Mouse (Mus musculus): ENCODE data around the gene Dda1.

DNA sequence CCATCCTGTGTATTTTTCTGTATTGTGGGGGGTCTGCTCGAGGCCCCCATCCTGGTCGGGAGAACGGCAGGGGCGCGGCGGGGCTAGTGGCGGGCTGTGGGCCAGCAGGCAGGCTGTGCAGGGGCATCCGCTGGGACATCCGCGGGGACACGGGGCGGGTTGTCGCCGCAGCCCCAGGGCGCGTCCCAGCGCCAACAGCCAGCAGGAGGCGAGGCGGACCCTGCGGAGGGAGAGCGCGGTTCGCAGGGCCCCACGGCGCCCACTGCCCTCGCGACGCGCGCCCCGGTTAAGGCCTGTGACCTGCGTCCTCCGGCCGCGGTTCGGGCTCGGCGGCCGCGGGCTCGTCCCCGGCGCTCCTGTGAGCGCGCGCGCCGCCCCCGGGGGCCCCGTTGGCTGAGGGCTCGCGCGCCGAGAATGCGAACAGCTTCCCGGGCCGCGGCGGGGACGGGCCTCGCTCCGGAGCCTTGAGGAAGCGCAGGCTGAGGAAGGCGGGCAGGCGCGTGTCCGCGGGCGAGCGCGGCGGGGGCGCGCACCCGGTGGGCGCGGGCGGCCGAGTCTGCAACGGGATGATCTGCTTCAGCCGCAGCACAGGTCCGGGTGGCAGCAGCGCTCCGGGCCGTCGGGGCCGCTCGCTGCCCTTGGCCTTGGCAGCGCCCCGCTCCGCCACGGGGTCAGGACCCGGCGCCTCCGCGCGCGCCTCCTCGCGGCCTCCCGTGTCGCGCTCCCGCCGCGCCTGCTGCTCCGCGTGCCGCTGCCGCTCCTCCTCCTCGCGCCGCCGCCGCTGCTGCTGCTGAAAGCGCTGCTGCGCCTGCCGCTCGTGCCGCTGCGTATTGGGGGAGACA, 7.3 kb downstream of the Dda1 start:
- no peak for TF ChIP-seq EP300 (IDR thresholded peaks at IDR 0.05; ENCODE audit: low read depth)
- TF ChIP-seq CTCF (IDR thresholded peaks at IDR 0.05; ENCODE audit: low read depth), result no peak

All from liver, embryonic 14.5 days (tissue).